ENCODE assay signal across 14 mouse cellular contexts in genomic region chr2:52210685-52211084, GRCm38 (mm10).
A peak's percentile ranks its signal among the peaks of the same experiment; 100 is the strongest.
DNase-seq lines count a peak whose midpoint lies in the region; ATAC-seq and TF ChIP-seq lines count a peak whose summit lies in the region.
"Had no signal": no experiment of that assay in that cellular context is flagged by ENCODE, and none has a peak within 500 bp of the region (broad histone marks: within the 10 kb centered on the region; RNA-seq: fewer than 3 reads in every experiment).

No protein-coding gene starts in this region.

- H3K4me3 ChIP-seq in forebrain, embryonic 16.5 days (replicated peaks; ENCODE audit: low read length), result no peak overlapping the region
- no peak overlapping the region for H3K4me3 ChIP-seq in forebrain, embryonic 10.5 days
- H3K4me3 ChIP-seq: embryonic facial prominence, embryonic 13.5 days; embryonic facial prominence, embryonic 15.5 days; erythroblast, embryonic 14.5 days; forebrain, embryonic 13.5 days had no signal

- H3K4me1 ChIP-seq in forebrain, embryonic 16.5 days (replicated peaks; ENCODE audit: control insufficient read depth, insufficient read depth, low read length), result no peaks in the 10 kb centered on the region
- 0 out of 2 replicates have a peak, but pooled peaks cover 3% of the 10 kb centered on the region for H3K4me1 ChIP-seq in forebrain, embryonic 10.5 days
- H3K4me1 ChIP-seq: embryonic facial prominence, embryonic 13.5 days; embryonic facial prominence, embryonic 15.5 days; forebrain, embryonic 13.5 days had no signal

- no peak for TF ChIP-seq POLR2A in brain, embryonic 14.5 days (IDR thresholded peaks at IDR 0.05; ENCODE audit: borderline replicate concordance, extremely low read depth, insufficient read depth, insufficient read length, poor library complexity, severe bottlenecking)

- no peak overlapping the region for H3K9ac ChIP-seq in forebrain, embryonic 16.5 days (replicated peaks; ENCODE audit: low read depth, low read length)
- H3K9ac ChIP-seq: embryonic facial prominence, embryonic 13.5 days; embryonic facial prominence, embryonic 15.5 days; forebrain, embryonic 13.5 days had no signal

- H3K27ac ChIP-seq in forebrain, embryonic 16.5 days (ENCODE audit: low read length), result no peak overlapping the region
- H3K27ac ChIP-seq in forebrain, embryonic 10.5 days, result no peak overlapping the region
- H3K27ac ChIP-seq: embryonic facial prominence, embryonic 13.5 days; embryonic facial prominence, embryonic 15.5 days; forebrain, embryonic 13.5 days had no signal

- no peak for DNase-seq in forebrain, embryonic 10.5 days (ENCODE audit: extremely low spot score, low spot score)
- no peak for DNase-seq in frontal cortex, postnatal 25 days (ENCODE audit: low spot score in 2 of 2)
- DNase-seq in brain, embryonic 14.5 days (ENCODE audit: low read depth), result peak; percentile 18
- DNase-seq in spleen, postnatal 14 days (ENCODE audit: low spot score in 2 of 2), result no peak
- no peak for DNase-seq in heart, adult 11 months
- DNase-seq: adrenal gland, postnatal 25 days; cerebellum, adult 11 months; embryo, embryonic 11 days had no signal

- H3K36me3 ChIP-seq in forebrain, embryonic 16.5 days (ENCODE audit: control insufficient read depth, insufficient read depth), result no peaks in the 10 kb centered on the region
- no peaks in the 10 kb centered on the region for H3K36me3 ChIP-seq in forebrain, embryonic 10.5 days (replicated peaks)
- H3K36me3 ChIP-seq: embryonic facial prominence, embryonic 13.5 days; embryonic facial prominence, embryonic 15.5 days had no signal

- peak; percentile 50; the same call in 1 of the 2 replicates for ATAC-seq in forebrain, embryonic 16.5 days
- ATAC-seq in frontal cortex, adult (ENCODE audit: low TSS enrichment), result peak; percentile 94
- ATAC-seq: forebrain, embryonic 13.5 days had no signal

- H3K4me2 ChIP-seq in forebrain, embryonic 16.5 days (ENCODE audit: low read length), result no peak overlapping the region
- H3K4me2 ChIP-seq: embryonic facial prominence, embryonic 13.5 days; embryonic facial prominence, embryonic 15.5 days; forebrain, embryonic 13.5 days had no signal

- H3K27me3 ChIP-seq in forebrain, embryonic 16.5 days (replicated peaks; ENCODE audit: control insufficient read depth, insufficient read depth, low read length), result no peaks in the 10 kb centered on the region
- no peaks in the 10 kb centered on the region for H3K27me3 ChIP-seq in forebrain, embryonic 10.5 days (ENCODE audit: poor library complexity, severe bottlenecking)
- H3K27me3 ChIP-seq: embryonic facial prominence, embryonic 13.5 days; embryonic facial prominence, embryonic 15.5 days; forebrain, embryonic 13.5 days had no signal

- 85% methylated on average over 7 of the region's 7 CpGs for WGBS in forebrain, embryonic 16.5 days
- WGBS in forebrain, embryonic 10.5 days, result 96% methylated on average over 7 of the region's 7 CpGs

- TF ChIP-seq CTCF in brain, embryonic 14.5 days (IDR thresholded peaks at IDR 0.05; ENCODE audit: borderline replicate concordance, extremely low read depth, insufficient read depth, insufficient read length), result no peak

- no peaks in the 10 kb centered on the region for H3K9me3 ChIP-seq in forebrain, embryonic 16.5 days (ENCODE audit: control insufficient read depth, low read length)
- no peaks in the 10 kb centered on the region for H3K9me3 ChIP-seq in forebrain, embryonic 10.5 days
- H3K9me3 ChIP-seq: embryonic facial prominence, embryonic 13.5 days; embryonic facial prominence, embryonic 15.5 days; forebrain, embryonic 13.5 days had no signal
